Mouse (Mus musculus): ENCODE results near the gene Zdhhc9.

Zdhhc9 gene

GRCm38 (mm10) chrX:48127502-48128218 is 81.0 kb downstream of the Zdhhc9 start:
- intact Hi-C loops (cut with DNase I): no loop called here

- intact Hi-C loops (cut with DNase I): no loop called here
These were observed 81.7 kb downstream of the Zdhhc9 start for GRCm38 (mm10) chrX:48126903-48127476.

GRCm38 (mm10) chrX:48124132-48125071 is 84.3 kb downstream of the Zdhhc9 start:
- intact Hi-C loops (cut with DNase I): loop anchor here (5.0 kb wide), 1 partner anchor 107 kb away; no protein-coding TSS in a partner anchor

All from adrenal gland (tissue).